In the genomic region with DNA sequence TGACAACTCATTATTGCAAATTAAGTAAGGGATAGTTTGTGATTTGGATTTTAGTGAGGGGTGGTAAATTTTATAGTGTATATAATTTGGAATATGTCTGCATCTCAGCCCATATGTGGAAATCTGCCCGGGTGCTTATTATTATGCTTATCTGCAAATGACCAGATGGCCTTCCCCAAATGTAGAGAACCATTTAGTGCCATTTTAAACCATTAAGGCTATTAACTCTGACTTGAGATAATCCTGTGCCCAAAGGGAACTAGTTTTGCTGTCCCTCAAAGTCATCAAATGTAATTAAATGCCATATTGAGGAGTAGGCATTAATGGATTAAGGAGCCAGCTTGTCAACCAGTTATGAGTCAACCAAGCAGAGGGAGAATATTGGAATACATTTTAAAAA, we compare ENCODE assay signal across 22 mouse cellular contexts.
"Had no signal": no experiment of that assay in that cellular context is flagged by ENCODE, and none has a peak within 500 bp of the region (broad histone marks: within the 10 kb centered on the region; RNA-seq: fewer than 3 reads in every experiment).

No protein-coding gene starts in this region.

- H3K27me3 ChIP-seq: heart, embryonic 12.5 days; hindbrain, embryonic 12.5 days; intestine, embryonic 15.5 days; limb, embryonic 13.5 days; limb, embryonic 15.5 days; liver, embryonic 12.5 days had no signal

- H3K4me2 ChIP-seq: heart, embryonic 12.5 days; hindbrain, embryonic 12.5 days; hindbrain, embryonic 14.5 days; intestine, embryonic 15.5 days; limb, embryonic 13.5 days; limb, embryonic 15.5 days; liver, embryonic 12.5 days had no signal

- H3K9me3 ChIP-seq: heart, embryonic 12.5 days; hindbrain, embryonic 10.5 days; hindbrain, embryonic 12.5 days; intestine, embryonic 15.5 days; limb, embryonic 13.5 days; limb, embryonic 15.5 days; liver, embryonic 12.5 days had no signal

- DNase-seq: gastrocnemius, adult 2 months; gastrocnemius, postnatal 10 days; gastrocnemius, postnatal 25 days; heart, postnatal 10 days; heart, postnatal 4 days; kidney, adult 18-20 months; kidney, postnatal 10 days; kidney, postnatal 25 days; kidney, postnatal 4 days; left cerebral cortex, postnatal 4 days had no signal

- H3K4me3 ChIP-seq: gastrocnemius, adult 2 months; heart, embryonic 12.5 days; hindbrain, embryonic 10.5 days; hindbrain, embryonic 12.5 days; intestine, embryonic 15.5 days; layer of hippocampus, adult 2 months; left cerebral cortex, adult 2 months; limb, embryonic 13.5 days; limb, embryonic 15.5 days; liver, embryonic 12.5 days had no signal

- H3K9ac ChIP-seq: heart, embryonic 12.5 days; hindbrain, embryonic 12.5 days; hindbrain, embryonic 14.5 days; intestine, embryonic 15.5 days; limb, embryonic 13.5 days; limb, embryonic 15.5 days; liver, embryonic 12.5 days had no signal

- H3K36me3 ChIP-seq: heart, embryonic 12.5 days; hindbrain, embryonic 10.5 days; hindbrain, embryonic 12.5 days; intestine, embryonic 15.5 days; limb, embryonic 13.5 days; limb, embryonic 15.5 days; liver, embryonic 12.5 days had no signal

- H3K27ac ChIP-seq: gastrocnemius, adult 2 months; hindbrain, embryonic 10.5 days; hindbrain, embryonic 12.5 days; hindbrain, embryonic 14.5 days; intestine, embryonic 15.5 days; layer of hippocampus, adult 2 months; left cerebral cortex, adult 2 months; limb, embryonic 13.5 days; limb, embryonic 15.5 days; liver, embryonic 12.5 days had no signal

- H3K4me1 ChIP-seq: liver, embryonic 12.5 days had no signal

- ATAC-seq: inflammation-experienced regulatory T-cells, adult 6 months; intestine, embryonic 15.5 days; intestine, postnatal 0 days; liver, embryonic 12.5 days had no signal
